Comparison of ENCODE assay signal across 12 mouse cellular contexts in genomic region chr2:169297226-169297625, GRCm38 (mm10).
DNase-seq lines count a peak whose midpoint lies in the region; ATAC-seq and TF ChIP-seq lines count a peak whose summit lies in the region.
"Had no signal": no experiment of that assay in that cellular context is flagged by ENCODE, and none has a peak within 500 bp of the region (broad histone marks: within the 10 kb centered on the region; RNA-seq: fewer than 3 reads in every experiment).

No protein-coding gene starts in this region.

- H3K9me3 ChIP-seq in midbrain, embryonic 12.5 days, result no peaks in the 10 kb centered on the region
- no peaks in the 10 kb centered on the region for H3K9me3 ChIP-seq in midbrain, embryonic 13.5 days
- H3K9me3 ChIP-seq in hindbrain, embryonic 10.5 days, result no peaks in the 10 kb centered on the region
- H3K9me3 ChIP-seq in midbrain, embryonic 15.5 days, result no peaks in the 10 kb centered on the region
- H3K9me3 ChIP-seq in stomach, postnatal 0 days (ENCODE audit: control insufficient read depth, low read length), result no peaks in the 10 kb centered on the region
- H3K9me3 ChIP-seq: limb, embryonic 10.5 days had no signal

- TF ChIP-seq CTCF in stomach, postnatal 0 days (IDR thresholded peaks at IDR 0.05; ENCODE audit: low read depth), result peak; percentile 29; the same call in 1 of the 2 replicates

- H3K9ac ChIP-seq in midbrain, embryonic 12.5 days (replicated peaks), result no peak overlapping the region
- no peak overlapping the region for H3K9ac ChIP-seq in midbrain, embryonic 13.5 days (replicated peaks)
- H3K9ac ChIP-seq in midbrain, embryonic 15.5 days, result no peak overlapping the region
- H3K9ac ChIP-seq in stomach, postnatal 0 days (ENCODE audit: low read length), result no peak overlapping the region
- H3K9ac ChIP-seq: liver, embryonic 13.5 days had no signal

- H3K27ac ChIP-seq in midbrain, embryonic 12.5 days (replicated peaks), result peak overlapping the region; percentile 54
- no peak overlapping the region for H3K27ac ChIP-seq in midbrain, embryonic 13.5 days
- peak overlapping the region; percentile 87 for H3K27ac ChIP-seq in hindbrain, embryonic 10.5 days
- H3K27ac ChIP-seq in midbrain, embryonic 15.5 days, result 0 out of 2 replicates have a peak overlapping the region, but pooled peaks have one; percentile 9
- no peak overlapping the region for H3K27ac ChIP-seq in stomach, postnatal 0 days (replicated peaks)
- H3K27ac ChIP-seq: liver, embryonic 13.5 days had no signal

- DNase-seq in hindbrain, embryonic 10.5 days (ENCODE audit: low spot score), result peak; percentile 6
- DNase-seq in stomach, postnatal 0 days (ENCODE audit: low spot score), result no peak
- no peak for DNase-seq in MN1 (ENCODE audit: low spot score)
- DNase-seq: cerebellum, adult 8-10 months; gastrocnemius, postnatal 36 days; liver, embryonic 13.5 days; thymus, postnatal 14 days had no signal

- H3K36me3 ChIP-seq in midbrain, embryonic 12.5 days, result no peaks in the 10 kb centered on the region
- H3K36me3 ChIP-seq in midbrain, embryonic 13.5 days, result no peaks in the 10 kb centered on the region
- H3K36me3 ChIP-seq in hindbrain, embryonic 10.5 days, result no peaks in the 10 kb centered on the region
- H3K36me3 ChIP-seq in midbrain, embryonic 15.5 days (replicated peaks), result no peaks in the 10 kb centered on the region
- H3K36me3 ChIP-seq in stomach, postnatal 0 days (ENCODE audit: control insufficient read depth, insufficient read depth, low read length), result no peaks in the 10 kb centered on the region
- H3K36me3 ChIP-seq: limb, embryonic 10.5 days; liver, embryonic 13.5 days had no signal

- no peak overlapping the region for H3K4me2 ChIP-seq in midbrain, embryonic 12.5 days (replicated peaks)
- H3K4me2 ChIP-seq in midbrain, embryonic 13.5 days (replicated peaks), result no peak overlapping the region
- H3K4me2 ChIP-seq in midbrain, embryonic 15.5 days, result no peak overlapping the region
- no peak overlapping the region for H3K4me2 ChIP-seq in stomach, postnatal 0 days (replicated peaks; ENCODE audit: low read depth)

- no peak for TF ChIP-seq EP300 in stomach, postnatal 0 days (optimal IDR thresholded peaks at IDR 0.05)

- ATAC-seq in midbrain, embryonic 12.5 days (ENCODE audit: low FRiP score, low read depth), result no peak
- ATAC-seq in midbrain, embryonic 13.5 days, result no peak
- ATAC-seq in midbrain, embryonic 15.5 days (replicated peaks), result no peak
- no peak for ATAC-seq in stomach, postnatal 0 days (ENCODE audit: low FRiP score, low TSS enrichment)
- ATAC-seq in inflammation-experienced regulatory T-cells, adult 6 months, result no peak

- peaks cover 17% of the 10 kb centered on the region for H3K4me1 ChIP-seq in midbrain, embryonic 12.5 days
- peaks cover 33% of the 10 kb centered on the region for H3K4me1 ChIP-seq in midbrain, embryonic 13.5 days (replicated peaks)
- H3K4me1 ChIP-seq in hindbrain, embryonic 10.5 days (replicated peaks), result peaks cover 37% of the 10 kb centered on the region
- peaks cover 23% of the 10 kb centered on the region for H3K4me1 ChIP-seq in midbrain, embryonic 15.5 days
- no peaks in the 10 kb centered on the region for H3K4me1 ChIP-seq in stomach, postnatal 0 days (replicated peaks; ENCODE audit: control insufficient read depth, insufficient read depth)
- H3K4me1 ChIP-seq: liver, embryonic 13.5 days had no signal

- peaks cover 10% of the 10 kb centered on the region for H3K27me3 ChIP-seq in midbrain, embryonic 12.5 days
- H3K27me3 ChIP-seq in midbrain, embryonic 13.5 days, result 0 out of 2 replicates have a peak, but pooled peaks cover 2% of the 10 kb centered on the region
- 0 out of 2 replicates have a peak, but pooled peaks cover 7% of the 10 kb centered on the region for H3K27me3 ChIP-seq in hindbrain, embryonic 10.5 days (ENCODE audit: insufficient read depth, poor library complexity, severe bottlenecking)
- no peaks in the 10 kb centered on the region for H3K27me3 ChIP-seq in midbrain, embryonic 15.5 days (replicated peaks)
- H3K27me3 ChIP-seq in stomach, postnatal 0 days (ENCODE audit: control insufficient read depth, insufficient read depth, low read length), result no peaks in the 10 kb centered on the region
- H3K27me3 ChIP-seq: liver, embryonic 13.5 days had no signal

- H3K4me3 ChIP-seq in midbrain, embryonic 12.5 days, result no peak overlapping the region
- no peak overlapping the region for H3K4me3 ChIP-seq in midbrain, embryonic 13.5 days (replicated peaks)
- no peak overlapping the region for H3K4me3 ChIP-seq in hindbrain, embryonic 10.5 days
- H3K4me3 ChIP-seq in midbrain, embryonic 15.5 days, result no peak overlapping the region
- H3K4me3 ChIP-seq in stomach, postnatal 0 days (ENCODE audit: low read depth, low read length), result no peak overlapping the region
- H3K4me3 ChIP-seq: liver, embryonic 13.5 days had no signal

- 56% methylated on average over 4 of the region's 4 CpGs for WGBS in midbrain, embryonic 12.5 days
- WGBS in midbrain, embryonic 13.5 days, result 54% methylated on average over 4 of the region's 4 CpGs
- 65% methylated on average over 4 of the region's 4 CpGs for WGBS in hindbrain, embryonic 10.5 days
- WGBS in midbrain, embryonic 15.5 days, result 49% methylated on average over 4 of the region's 4 CpGs
- WGBS in stomach, postnatal 0 days, result 53% methylated on average over 4 of the region's 4 CpGs

Comparison
In these comparisons a context has a peak if more than half of its experiments do, and no peak if none do; other contexts are left out.
1. H3K27ac ChIP-seq: peak in midbrain, embryonic 12.5 days (single experiment), hindbrain, embryonic 10.5 days (single experiment) and midbrain, embryonic 15.5 days (single experiment); none in midbrain, embryonic 13.5 days (single experiment) and stomach, postnatal 0 days (single experiment).